Mouse (Mus musculus) erythroid progenitor cell, adult 5-6 weeks (primary cell): ENCODE measurements around the gene Gbgt1. TPM values are rescaled to one million over a fixed set of nuclear protein-coding genes. Genes with fewer than 3 reads are reported as not detected.
A peak's percentile ranks its signal among the peaks of the same experiment; 100 is the strongest.

Experiments used
- ATAC-seq: replicated peaks from 2 replicates; pipeline ENCODE4 v1.8.0; 2016; ENCODE audit warnings: moderate number of reproducible peaks, mild to moderate bottlenecking, moderate TSS enrichment, inconsistent platforms; ENCODE audit not compliant: poor library complexity, low FRiP score, severe bottlenecking
- total RNA-seq, 2 experiments: library from RNA; stranded (forward) in 1 of 2; stranded (reverse) in 1 of 2; fragments of 150-400 nt in 1 of 2; fragments of 186-747, 209-891 nt in 1 of 2; gene quantifications; 2 replicates each; pipeline versions ENCODE4 v1.2.3 to v1.2.4; 2015 to 2017; ENCODE audit warnings: low replicate concordance in 2 of 2

Gbgt1 gene
- total RNA-seq, 2 experiments from 2014 or later, result 4.9 TPM; not detected in 1

DNA sequence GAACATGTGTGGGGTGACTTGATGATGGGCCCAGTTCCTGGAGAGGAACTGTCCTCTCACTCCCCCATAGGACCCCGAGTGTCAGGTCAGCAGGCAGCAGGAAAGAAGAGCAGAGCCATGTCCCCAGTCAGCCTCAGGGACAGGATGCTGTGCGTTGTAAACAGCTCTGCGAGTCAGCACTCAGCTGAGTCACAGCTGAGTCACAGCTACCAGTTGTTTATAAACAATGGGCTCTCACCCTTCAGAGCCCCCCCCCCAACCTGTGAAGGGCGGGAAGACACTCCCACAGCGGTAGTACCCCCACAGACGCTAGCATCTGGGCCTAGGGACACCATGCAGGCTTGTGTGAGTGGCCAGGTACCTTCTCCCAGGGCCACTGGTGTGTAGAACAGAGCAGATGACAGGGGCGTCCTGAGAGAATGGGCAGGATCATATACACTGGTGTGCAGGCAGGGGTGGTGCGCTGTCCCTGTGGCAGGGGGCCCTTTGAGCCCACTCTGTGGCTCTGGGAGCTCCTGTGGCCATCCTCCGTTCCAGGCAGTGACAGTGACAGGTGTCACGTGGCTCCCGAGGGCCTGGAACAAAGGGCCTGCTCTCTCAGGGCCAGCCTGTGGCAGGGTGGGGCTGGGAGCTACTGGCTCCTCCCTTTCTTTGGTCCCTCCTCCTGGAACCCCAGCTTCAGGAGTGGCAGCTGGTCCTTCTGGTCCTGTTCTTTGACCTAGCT is 28.7 kb downstream of the Gbgt1 start:
- ATAC-seq, result no peak

- no peak for ATAC-seq
Measured at GRCm38 (mm10) chr2:28525943-28526876, 29.5 kb downstream of the Gbgt1 start.

GRCm38 (mm10) chr2:28527436-28528353 is 31.0 kb downstream of the Gbgt1 start:
- no peak for ATAC-seq

- ATAC-seq, result no peak
Measured at GRCm38 (mm10) chr2:28528354-28528730, 31.7 kb downstream of the Gbgt1 start.

DNA sequence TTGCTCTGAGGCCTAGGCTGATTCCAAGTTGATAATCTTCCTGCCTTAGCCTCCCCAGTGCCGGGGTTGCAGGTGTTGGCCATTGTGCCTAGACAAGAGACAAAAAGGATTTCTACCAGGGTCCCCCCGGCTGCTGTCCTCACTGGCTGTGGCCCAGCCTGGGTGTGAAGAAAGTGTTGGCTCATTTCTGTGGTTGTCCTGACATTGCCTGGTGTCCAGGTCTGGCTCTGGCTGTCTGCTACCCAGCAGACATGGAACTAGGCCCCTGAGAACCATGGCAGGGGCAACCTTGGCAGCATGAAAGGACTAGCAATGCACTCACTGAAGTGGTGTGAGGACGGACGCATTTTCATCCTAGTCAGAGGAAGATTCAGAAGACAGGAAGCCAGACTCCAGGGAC is 33.2 kb downstream of the Gbgt1 start:
- ATAC-seq, result no peak

- no peak for ATAC-seq
Measured at GRCm38 (mm10) chr2:28530311-28530710, 33.6 kb downstream of the Gbgt1 start.

DNA sequence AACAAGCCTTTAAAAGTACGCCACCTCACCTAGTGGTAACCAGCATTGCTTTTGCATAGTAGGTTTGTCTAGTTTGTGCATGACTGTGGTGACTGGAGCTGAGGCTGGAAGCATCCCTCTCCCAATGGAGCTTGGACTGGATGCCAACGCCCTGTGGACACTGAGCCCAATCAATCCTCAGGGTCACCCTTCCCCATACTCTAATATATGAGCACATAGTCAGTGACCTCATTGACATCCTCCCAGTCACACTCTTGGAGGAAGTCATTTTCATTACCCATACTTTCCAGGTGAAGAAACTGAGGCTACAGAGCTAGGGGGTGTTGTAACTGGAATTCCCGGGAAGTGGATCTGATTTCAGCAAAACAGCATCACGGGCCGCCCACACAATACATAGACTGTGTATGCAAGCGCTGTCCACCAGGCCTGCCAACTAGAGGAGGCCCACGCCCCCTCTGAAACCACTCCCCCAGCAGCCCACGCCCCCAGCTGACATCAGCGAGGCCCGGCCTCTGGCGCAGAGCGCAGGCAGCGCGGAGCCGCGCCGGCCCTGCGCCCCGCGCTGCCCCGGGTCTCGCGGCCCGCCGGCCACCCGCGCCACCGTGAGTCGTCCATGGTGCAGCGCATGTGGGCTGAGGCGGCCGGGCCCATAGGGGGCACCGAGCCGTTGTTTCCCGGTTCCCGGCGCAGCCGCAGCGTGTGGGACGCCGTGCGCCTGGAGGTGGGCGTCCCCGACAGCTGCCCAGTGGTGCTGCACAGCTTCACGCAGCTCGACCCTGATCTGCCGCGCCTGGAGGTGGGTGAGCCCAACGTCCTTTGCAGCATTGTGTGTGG is 36.5 kb downstream of the Gbgt1 start:
- 0 out of 2 replicates have a peak, but pooled peaks have one; percentile 24 for ATAC-seq

DNA sequence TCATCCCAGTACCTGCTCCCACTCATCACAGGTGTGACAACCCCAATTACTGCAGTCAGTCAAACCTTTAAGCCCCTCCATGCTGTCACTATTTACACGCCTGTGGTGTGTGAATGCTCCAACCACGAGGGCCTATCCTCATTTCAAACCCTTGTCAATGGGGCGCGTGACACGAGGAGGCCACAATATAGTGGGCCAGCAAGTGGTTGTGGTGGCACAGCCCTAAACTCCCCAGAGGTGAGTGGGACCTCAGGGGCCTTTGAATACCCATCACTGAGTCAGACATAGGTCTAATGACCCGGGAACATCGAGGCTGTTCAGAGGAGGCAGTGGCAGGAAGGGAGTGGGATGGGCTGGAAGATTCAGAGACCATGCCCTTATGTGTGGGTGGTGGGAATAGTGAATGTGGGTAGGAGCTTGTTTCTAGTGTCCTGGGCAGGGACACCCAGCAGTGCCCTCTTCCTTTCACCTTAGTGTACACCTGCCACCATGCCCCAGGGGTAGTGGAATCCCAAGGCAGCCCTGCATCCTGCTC is 37.3 kb downstream of the Gbgt1 start:
- ATAC-seq, result no peak

- ATAC-seq, result no peak
Measured at GRCm38 (mm10) chr2:28534436-28535262, 38.0 kb downstream of the Gbgt1 start.

DNA sequence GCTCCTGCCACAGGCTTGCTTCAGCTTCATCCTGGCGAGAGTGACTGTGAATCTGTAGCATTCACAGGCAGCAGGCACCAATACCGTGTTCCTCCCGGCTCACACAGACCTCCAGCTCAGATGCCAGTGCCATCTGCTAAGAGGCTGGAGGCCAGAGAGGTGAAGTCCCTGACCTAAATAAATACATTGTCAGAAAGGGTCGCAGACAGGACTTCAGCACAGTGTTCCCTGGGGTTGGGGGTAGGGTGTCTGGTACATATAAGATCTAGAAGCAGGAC is 38.5 kb downstream of the Gbgt1 start:
- no peak for ATAC-seq

GRCm38 (mm10) chr2:28535650-28536049 is 39.0 kb downstream of the Gbgt1 start:
- ATAC-seq, result no peak

GRCm38 (mm10) chr2:28536166-28536565 is 39.5 kb downstream of the Gbgt1 start:
- no peak for ATAC-seq

DNA sequence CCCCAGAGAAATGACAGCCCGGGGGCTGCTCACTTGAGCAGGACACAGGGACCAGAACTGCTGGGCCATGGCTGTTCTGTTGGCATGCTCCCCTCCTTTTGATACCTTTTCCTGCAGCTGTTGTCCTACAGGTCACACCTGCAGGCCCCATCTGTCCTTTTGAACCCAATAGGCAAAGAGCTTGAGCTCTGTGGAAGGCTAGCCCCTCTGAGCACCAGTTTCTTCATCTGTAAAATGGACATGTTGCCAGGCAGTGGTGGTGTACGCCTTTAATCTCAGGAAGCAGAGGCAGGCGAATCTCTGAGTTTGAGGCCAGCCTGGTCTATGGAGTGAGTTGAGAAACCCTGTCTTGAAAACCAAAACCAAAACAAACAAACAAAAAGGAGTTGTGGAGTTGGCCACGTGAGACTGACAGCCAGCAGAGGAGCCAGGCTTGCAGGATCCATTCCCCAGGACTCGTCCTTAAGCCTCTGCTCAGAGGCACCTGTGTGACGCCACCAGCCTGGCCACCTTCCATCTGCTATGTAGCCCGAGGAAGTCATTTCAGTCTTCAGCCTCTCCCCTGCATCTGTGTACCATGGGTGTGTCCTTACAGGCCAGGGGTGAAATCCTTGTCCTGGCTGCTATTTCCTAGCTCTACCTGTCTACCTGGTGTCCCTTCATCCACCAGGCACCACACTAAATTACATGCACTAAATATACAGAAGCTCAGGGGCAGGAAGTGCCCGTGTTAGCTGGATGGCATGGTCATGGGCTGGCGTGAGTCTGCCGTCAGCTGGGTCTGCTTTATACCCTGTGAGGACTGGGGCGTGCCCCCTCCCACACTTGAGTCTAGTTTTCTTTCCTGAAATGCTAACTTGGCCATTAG is 40.3 kb downstream of the Gbgt1 start:
- ATAC-seq, result no peak

DNA sequence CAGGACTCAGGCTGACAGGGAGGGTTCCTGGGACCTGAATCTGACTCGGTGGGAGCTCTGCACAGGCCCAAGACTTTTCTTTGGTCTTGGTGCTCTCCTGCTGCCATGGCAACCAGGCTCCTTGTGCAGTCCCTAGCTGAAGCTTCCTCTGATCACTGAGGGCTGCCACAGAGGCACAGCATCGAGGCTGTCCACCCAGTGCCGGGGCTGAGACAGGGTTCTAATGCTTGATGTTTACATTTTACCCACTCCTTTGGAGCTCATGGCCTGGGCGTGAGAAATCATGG is 40.9 kb downstream of the Gbgt1 start:
- no peak for ATAC-seq

DNA sequence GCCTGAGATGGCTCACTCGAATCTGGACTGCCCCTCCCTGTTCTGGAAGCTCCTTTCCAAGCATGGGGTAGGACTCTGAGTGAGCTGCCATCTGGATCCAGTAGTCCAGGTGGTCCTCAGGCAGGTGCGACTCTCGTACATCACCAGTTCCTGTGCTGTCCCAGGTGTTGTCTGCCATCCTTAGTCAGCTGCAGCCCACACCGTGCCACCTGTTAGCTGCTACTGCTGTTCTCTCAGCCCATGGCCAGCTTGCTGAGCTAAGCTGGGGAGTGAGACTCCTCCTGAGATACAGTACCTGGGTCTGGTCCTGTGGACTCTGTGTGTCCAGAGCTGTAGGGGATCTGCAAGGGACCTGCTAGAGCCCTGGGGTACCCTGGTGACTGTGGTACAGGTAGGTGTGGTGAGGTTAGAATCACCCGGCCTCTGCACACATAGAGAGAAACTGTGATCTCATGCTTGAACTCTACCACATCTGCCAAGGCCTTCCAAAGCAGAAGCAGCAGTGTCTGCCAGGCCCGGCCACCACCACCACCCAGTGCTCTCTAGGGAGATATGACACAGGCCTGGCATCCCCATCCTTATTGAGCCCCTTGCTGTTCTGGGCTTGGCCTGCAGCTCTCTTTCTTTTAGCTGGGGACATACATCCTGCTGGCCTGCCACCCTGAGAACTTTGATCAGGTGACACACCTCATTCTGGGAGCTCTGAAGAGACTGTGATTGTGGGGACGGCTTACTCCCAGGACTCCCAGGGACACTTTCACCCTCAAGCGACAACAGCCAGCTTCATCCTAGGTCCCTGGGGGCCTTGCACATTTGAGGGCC is 41.5 kb downstream of the Gbgt1 start:
- ATAC-seq, result no peak

DNA sequence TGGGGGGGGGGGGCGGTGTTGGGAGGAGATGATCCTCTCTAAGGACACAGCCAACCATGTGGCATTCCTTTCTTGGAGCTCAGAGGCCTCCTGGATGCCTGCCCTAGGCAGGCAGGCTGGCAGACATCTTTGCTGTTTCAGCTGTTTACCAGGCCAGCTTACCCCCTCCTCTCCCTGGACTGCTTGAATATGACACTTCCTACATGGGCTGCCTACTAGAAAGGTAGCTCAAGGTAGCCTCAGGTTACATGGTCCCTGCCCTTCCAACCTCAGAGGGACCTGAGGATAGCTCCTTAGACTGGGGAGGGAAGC is 42.1 kb downstream of the Gbgt1 start:
- no peak for ATAC-seq

GRCm38 (mm10) chr2:28539206-28539605 is 42.5 kb downstream of the Gbgt1 start:
- ATAC-seq, result no peak
